Mouse (Mus musculus): ENCODE measurements around the gene Gm17467. TPM values are rescaled to one million over a fixed set of nuclear protein-coding genes. Genes with fewer than 3 reads are reported as not detected.
"Not testable (repeated sequence)": the region's sequence is repeated elsewhere in the genome, so short reads cannot be mapped to it uniquely, and the experiment has no call there.

The Gm17467 gene
- not detected in 2 replicates for polyA plus RNA-seq (2015; fragmentation: Nextera tagmentation; extraction: Ambion mirVana)

DNA sequence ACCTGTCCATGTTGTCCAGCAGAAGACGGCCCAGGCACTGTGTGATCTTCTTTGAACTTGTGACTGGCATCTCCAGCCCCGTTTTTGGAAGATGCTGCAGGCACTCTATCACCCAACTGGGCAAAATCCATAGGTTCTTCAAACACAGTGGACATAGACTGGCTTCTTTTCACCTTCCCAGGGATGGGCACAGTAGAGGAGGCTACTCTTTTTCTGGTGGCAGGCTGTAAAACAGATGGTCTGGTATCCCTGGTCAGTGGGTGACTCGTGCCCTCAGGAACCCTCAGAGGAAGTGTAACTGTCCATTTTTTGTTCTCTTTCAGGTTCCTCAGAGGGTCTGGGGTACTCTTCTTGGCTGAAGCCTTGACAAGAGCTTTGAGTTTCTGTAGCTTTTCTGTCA lies at the start of gene Gm17467:
Gm17467 (minus strand) TSS at position 101 of the 400 bp plus-strand sequence.
- WGBS = no CpG with 5 or more reads among the region's 3 CpGs
- H3K27ac ChIP-seq (replicated peaks); H3K4me3 ChIP-seq; ATAC-seq (ENCODE audit: low FRiP score, low read depth); H3K4me2 ChIP-seq; H3K4me1 ChIP-seq (replicated peaks); H3K27me3 ChIP-seq; H3K36me3 ChIP-seq; H3K9me3 ChIP-seq; H3K9ac ChIP-seq: not testable (repeated sequence)

Other genes starting within 250 kb of the Gm17467 start
- gene Cldn34c2, start 123.1 kb downstream of the Gm17467 start, polyA plus RNA-seq (2015; fragmentation: Nextera tagmentation; extraction: Ambion mirVana) = not detected in 2 replicates
- gene Cldn34c3, start 88.9 kb upstream of the Gm17467 start, polyA plus RNA-seq (2015; fragmentation: Nextera tagmentation; extraction: Ambion mirVana) = not detected in 2 replicates